Mouse (Mus musculus): ENCODE measurements at regions not wholly inside any gene's neighbourhood (a gene's known extent, or its start where the extent isn't known, plus 50 kb on each side); places are given as distances from the start of the nearest gene placed in this dataset.

DNA sequence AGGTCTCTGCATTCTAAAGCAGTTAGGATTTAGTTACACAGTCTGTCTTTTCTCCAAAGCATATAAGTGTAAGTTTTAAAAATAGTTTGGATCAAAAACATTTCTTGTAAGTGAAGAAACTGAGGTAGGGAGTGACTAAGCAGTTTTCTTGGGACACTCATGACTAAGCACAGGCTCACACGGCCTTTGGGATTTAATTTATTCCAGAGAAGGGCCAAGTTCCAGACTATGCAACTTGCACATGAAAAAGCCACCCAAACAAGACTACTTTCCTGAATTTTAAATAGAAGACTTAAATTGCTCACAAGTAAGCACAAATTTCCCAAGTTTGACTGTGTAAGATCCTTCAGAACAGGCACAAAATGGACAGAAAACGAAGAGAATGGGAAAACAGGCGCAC, 441.8 kb upstream of the Pou3f3 start:
- Histone ChIP-seq H3K9me3 (ENCODE audit: control insufficient read depth, low read length) (no peaks in the 10 kb centered on the region), H3K4me1 (replicated peaks; ENCODE audit: control insufficient read depth, insufficient read depth, low read length) (no peaks in the 10 kb centered on the region), H3K4me3 (ENCODE audit: low read length) (no peak overlapping the region), H3K9ac (ENCODE audit: low read length) (no peak overlapping the region), H3K27ac (ENCODE audit: low read length) (no peak overlapping the region), H3K27me3 (ENCODE audit: control insufficient read depth, insufficient read depth, low read depth, low read length) (no peaks in the 10 kb centered on the region), H3K36me3 (ENCODE audit: control insufficient read depth, insufficient read depth, low read length) (no peaks in the 10 kb centered on the region), H3K4me2 (ENCODE audit: low read depth, low read length) (no peak overlapping the region)
- 84% methylated on average over 3 of the region's 3 CpGs for WGBS
- no peak for ATAC-seq (ENCODE audit: low read depth)

DNA sequence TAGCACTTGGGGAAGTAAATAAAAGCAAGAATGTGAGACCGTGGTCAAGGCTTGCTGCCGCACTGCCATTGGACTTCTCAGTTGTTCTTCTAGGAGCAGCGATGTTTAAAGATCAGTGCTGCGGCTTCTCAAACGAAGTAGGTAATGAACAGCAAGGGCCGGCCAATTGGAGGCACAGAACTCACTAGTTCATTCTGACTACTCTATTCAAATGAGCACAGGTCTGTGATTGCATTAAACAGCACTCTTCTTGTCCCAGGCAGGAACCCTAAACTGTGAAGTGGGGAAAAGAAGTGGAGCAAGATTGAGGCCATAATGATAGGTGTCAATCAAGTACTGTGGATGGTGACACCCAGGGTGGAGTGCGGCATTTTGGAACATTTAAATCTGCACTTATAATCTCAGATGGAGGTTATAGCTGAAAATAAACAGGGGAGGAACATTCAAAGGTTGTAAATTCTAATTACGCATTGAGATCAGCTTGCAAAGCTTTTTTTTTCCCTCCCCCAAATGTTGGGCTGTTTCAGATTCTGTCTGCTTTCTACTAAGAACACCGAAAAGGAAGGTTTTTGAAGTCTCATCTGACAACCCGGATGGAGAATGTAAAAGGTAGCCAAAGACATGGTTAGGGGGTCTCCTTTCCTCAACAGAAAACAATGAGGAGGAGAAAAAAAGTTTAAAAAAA, 438.5 kb upstream of the Pou3f3 start:
- Histone ChIP-seq H3K9ac (ENCODE audit: low read length) (no peak overlapping the region), H3K4me3 (ENCODE audit: low read length) (no peak overlapping the region), H3K27ac (ENCODE audit: low read length) (no peak overlapping the region), H3K27me3 (ENCODE audit: control insufficient read depth, insufficient read depth, low read depth, low read length) (no peaks in the 10 kb centered on the region), H3K4me1 (replicated peaks; ENCODE audit: control insufficient read depth, insufficient read depth, low read length) (peaks cover 2% of the 10 kb centered on the region; the same call in 1 of the 2 replicates), H3K9me3 (ENCODE audit: control insufficient read depth, low read length) (no peaks in the 10 kb centered on the region), H3K36me3 (ENCODE audit: control insufficient read depth, insufficient read depth, low read length) (no peaks in the 10 kb centered on the region), H3K4me2 (ENCODE audit: low read depth, low read length) (no peak overlapping the region)
- ATAC-seq (ENCODE audit: low read depth) = no peak
- WGBS = 78% methylated on average over 10 of the region's 10 CpGs

DNA sequence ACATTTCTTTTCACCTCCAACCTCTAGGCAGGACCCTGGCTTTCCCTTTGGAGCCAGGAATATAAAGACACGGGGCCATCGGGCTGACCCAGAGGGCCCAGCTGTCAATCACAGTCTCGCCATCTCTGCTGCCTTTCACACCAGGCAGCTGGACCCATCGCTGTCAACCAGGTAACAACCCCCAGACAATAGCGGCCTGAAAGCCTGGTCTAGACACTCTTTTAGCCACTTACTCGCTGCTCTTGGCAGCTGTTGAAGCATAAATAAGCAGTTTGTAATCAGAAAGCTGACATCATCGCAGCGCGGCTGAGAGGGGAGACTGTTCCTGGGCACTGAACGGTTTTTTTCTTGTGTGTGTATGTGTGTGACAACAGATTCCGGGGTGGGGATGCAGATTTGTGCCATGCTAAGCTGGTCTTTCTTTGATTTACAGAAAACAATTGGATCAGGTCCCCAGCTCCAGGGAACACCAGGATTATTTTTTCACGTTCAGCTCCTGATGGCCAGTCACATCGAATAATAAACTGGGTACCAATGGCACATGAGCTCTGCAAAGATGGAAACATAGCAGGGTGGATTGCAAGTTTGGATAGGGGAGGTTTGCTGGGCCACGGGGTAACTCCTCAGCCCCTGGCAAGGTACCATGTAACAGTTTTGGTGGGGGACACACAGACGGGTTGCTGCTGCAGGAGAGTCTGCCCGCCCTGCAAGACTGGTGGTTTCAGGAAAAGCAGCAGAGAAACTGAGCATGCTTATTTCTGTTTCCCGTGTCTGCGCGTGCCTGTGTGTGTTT, 437.6 kb upstream of the Pou3f3 start:
- H3K4me3 ChIP-seq (ENCODE audit: low read length) = no peak overlapping the region
- no peak overlapping the region for H3K9ac ChIP-seq (ENCODE audit: low read length)
- H3K9me3 ChIP-seq (ENCODE audit: control insufficient read depth, low read length) = no peaks in the 10 kb centered on the region
- ATAC-seq (ENCODE audit: low read depth) = no peak
- no peak overlapping the region for H3K27ac ChIP-seq (ENCODE audit: low read length)
- H3K4me2 ChIP-seq (ENCODE audit: low read depth, low read length) = no peak overlapping the region
- H3K36me3 ChIP-seq (ENCODE audit: control insufficient read depth, insufficient read depth, low read length) = no peaks in the 10 kb centered on the region
- WGBS = 51% methylated on average over 19 of the region's 19 CpGs
- H3K27me3 ChIP-seq (ENCODE audit: control insufficient read depth, insufficient read depth, low read depth, low read length) = no peaks in the 10 kb centered on the region
- peaks cover 2% of the 10 kb centered on the region; the same call in 1 of the 2 replicates for H3K4me1 ChIP-seq (replicated peaks; ENCODE audit: control insufficient read depth, insufficient read depth, low read length)

DNA sequence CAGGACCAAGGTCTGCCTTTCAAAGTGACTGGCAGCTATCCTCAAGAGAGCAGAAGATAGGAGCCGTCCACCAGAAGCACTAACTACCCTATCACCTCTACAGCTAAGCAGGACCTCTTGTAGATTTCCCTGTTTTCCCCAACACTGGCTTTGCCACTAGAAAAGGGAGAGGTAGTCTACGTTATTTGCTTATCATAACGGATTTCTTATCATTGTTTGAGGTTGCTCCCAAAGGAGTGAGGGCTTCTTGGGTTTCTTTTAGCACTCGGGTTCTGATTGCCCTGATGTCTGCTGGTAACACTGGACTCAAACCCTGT, 437.0 kb upstream of the Pou3f3 start:
- Histone ChIP-seq H3K27me3 (ENCODE audit: control insufficient read depth, insufficient read depth, low read depth, low read length) (no peaks in the 10 kb centered on the region), H3K27ac (ENCODE audit: low read length) (no peak overlapping the region), H3K9ac (ENCODE audit: low read length) (no peak overlapping the region), H3K9me3 (ENCODE audit: control insufficient read depth, low read length) (no peaks in the 10 kb centered on the region), H3K36me3 (ENCODE audit: control insufficient read depth, insufficient read depth, low read length) (no peaks in the 10 kb centered on the region), H3K4me3 (ENCODE audit: low read length) (no peak overlapping the region), H3K4me2 (ENCODE audit: low read depth, low read length) (no peak overlapping the region), H3K4me1 (replicated peaks; ENCODE audit: control insufficient read depth, insufficient read depth, low read length) (peaks cover 2% of the 10 kb centered on the region; the same call in 1 of the 2 replicates)
- 30% methylated on average over 4 of the region's 4 CpGs for WGBS
- ATAC-seq (ENCODE audit: low read depth) = no peak

DNA sequence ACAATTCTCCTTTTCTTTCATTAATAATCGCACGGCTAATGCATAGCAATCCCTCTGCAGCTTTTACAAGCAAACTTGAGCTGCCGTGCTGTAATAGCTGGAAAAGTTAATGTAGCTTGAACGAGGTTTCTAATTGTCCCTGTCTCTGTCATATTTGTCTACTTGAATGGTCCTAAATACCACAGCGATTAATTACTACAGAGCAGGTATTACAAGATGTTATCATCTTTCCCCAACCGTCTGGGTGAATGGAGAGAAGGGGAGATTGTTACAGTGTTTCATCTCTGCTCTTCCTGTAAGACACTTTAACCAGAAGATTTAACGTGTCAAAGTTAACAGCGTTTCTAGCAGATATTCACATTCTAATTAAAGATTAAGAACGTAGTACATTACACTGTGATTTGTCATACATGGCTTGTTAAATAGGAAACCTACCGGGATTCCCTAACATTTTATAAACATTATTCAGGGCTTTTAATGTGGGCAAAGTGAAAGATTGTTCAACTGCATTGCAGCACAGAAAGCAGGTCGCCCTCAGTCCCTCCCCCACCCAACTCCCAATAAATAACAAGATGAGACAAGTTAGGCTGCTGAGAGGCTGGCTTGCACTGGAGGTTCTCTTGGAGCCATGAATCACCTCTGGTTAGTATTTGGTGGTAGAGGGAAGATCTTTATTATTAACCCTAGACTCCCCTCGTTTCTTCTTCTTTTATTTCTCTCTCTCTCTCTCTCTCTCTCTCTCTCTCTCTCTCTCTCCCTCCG, 436.2 kb upstream of the Pou3f3 start:
- Histone ChIP-seq H3K36me3 (ENCODE audit: control insufficient read depth, insufficient read depth, low read length) (no peaks in the 10 kb centered on the region), H3K27ac (ENCODE audit: low read length) (no peak overlapping the region), H3K4me1 (replicated peaks; ENCODE audit: control insufficient read depth, insufficient read depth, low read length) (peaks cover 2% of the 10 kb centered on the region; the same call in 1 of the 2 replicates), H3K27me3 (ENCODE audit: control insufficient read depth, insufficient read depth, low read depth, low read length) (no peaks in the 10 kb centered on the region), H3K4me2 (ENCODE audit: low read depth, low read length) (no peak overlapping the region), H3K9me3 (ENCODE audit: control insufficient read depth, low read length) (no peaks in the 10 kb centered on the region), H3K4me3 (ENCODE audit: low read length) (no peak overlapping the region), H3K9ac (ENCODE audit: low read length) (no peak overlapping the region)
- 43% methylated on average over 13 of the region's 13 CpGs for WGBS
- ATAC-seq (ENCODE audit: low read depth) = no peak

DNA sequence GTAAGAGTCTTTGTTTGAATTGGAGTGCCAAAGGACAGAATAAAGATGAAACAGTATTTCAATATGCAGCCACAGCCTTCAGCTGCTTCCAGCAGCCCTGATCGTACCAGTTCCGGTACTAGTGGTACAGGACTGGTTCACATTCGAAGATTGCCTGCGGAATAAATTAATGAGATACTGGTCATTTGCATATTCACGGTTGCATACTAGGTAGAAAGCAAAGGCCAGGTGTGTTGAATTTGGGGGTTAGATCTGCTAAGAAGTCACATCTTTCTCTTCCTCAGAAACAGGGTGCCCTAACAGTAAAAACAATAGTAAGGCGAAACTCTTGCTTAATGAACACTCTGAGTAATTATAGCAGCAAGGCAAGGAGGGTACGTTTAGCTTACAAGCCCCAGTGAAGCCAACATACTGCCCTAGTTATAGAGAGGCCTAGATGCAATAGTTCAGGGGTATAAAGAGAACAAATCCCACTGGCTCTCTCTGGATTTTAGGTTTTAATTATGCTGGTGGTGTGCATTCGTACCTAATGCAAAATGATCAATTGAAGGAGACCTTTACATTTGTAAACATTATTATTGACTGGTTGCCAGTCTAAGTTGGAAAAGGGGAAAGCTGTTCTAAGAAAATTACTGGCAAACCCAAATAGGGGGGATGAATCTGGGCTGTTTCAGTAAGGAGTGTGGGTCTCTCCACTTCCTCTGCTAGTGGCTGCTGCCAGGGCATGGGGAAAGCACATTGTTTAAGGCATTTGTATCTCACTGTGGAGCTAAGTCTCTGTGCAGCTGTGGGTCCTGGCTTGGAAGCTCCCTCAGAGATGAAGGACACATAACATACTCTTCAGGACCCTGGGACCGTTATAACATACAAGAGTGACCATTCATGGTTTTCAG, 435.3 kb upstream of the Pou3f3 start:
- peaks cover 2% of the 10 kb centered on the region; the same call in 1 of the 2 replicates for H3K4me1 ChIP-seq (replicated peaks; ENCODE audit: control insufficient read depth, insufficient read depth, low read length)
- WGBS = 74% methylated on average over 9 of the region's 9 CpGs
- no peaks in the 10 kb centered on the region for H3K36me3 ChIP-seq (ENCODE audit: control insufficient read depth, insufficient read depth, low read length)
- H3K4me2 ChIP-seq (ENCODE audit: low read depth, low read length) = no peak overlapping the region
- no peak overlapping the region for H3K9ac ChIP-seq (ENCODE audit: low read length)
- H3K9me3 ChIP-seq (ENCODE audit: control insufficient read depth, low read length) = no peaks in the 10 kb centered on the region
- H3K27ac ChIP-seq (ENCODE audit: low read length) = no peak overlapping the region
- H3K27me3 ChIP-seq (ENCODE audit: control insufficient read depth, insufficient read depth, low read depth, low read length) = no peaks in the 10 kb centered on the region
- no peak overlapping the region for H3K4me3 ChIP-seq (ENCODE audit: low read length)
- ATAC-seq (ENCODE audit: low read depth) = no peak

DNA sequence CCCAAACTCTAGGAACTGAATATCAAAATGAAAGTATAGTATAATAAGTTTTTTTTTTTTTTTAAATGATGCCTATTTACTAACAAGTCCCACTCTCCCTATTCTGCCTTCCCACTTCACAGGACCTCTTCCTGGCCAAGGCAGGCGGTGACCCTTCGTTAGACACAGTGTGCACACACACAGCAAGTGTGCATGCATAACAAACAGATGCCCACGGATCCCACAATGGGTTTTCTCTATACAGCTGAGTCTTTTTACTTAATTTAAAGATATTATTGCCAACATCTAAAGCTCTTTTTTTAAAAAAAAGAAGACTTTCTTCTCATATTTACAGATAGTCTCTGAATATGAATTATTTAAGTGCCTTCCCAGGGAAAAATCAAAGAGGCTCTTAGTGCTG, 434.5 kb upstream of the Pou3f3 start:
- H3K4me1 ChIP-seq (replicated peaks; ENCODE audit: control insufficient read depth, insufficient read depth, low read length) = peaks cover 2% of the 10 kb centered on the region; the same call in 1 of the 2 replicates
- no peak overlapping the region for H3K4me3 ChIP-seq (ENCODE audit: low read length)
- H3K36me3 ChIP-seq (ENCODE audit: control insufficient read depth, insufficient read depth, low read length) = no peaks in the 10 kb centered on the region
- WGBS = 76% methylated on average over 3 of the region's 3 CpGs
- H3K27me3 ChIP-seq (ENCODE audit: control insufficient read depth, insufficient read depth, low read depth, low read length) = no peaks in the 10 kb centered on the region
- no peak overlapping the region for H3K27ac ChIP-seq (ENCODE audit: low read length)
- H3K9ac ChIP-seq (ENCODE audit: low read length) = no peak overlapping the region
- ATAC-seq (ENCODE audit: low read depth) = no peak
- H3K4me2 ChIP-seq (ENCODE audit: low read depth, low read length) = no peak overlapping the region
- no peaks in the 10 kb centered on the region for H3K9me3 ChIP-seq (ENCODE audit: control insufficient read depth, low read length)

DNA sequence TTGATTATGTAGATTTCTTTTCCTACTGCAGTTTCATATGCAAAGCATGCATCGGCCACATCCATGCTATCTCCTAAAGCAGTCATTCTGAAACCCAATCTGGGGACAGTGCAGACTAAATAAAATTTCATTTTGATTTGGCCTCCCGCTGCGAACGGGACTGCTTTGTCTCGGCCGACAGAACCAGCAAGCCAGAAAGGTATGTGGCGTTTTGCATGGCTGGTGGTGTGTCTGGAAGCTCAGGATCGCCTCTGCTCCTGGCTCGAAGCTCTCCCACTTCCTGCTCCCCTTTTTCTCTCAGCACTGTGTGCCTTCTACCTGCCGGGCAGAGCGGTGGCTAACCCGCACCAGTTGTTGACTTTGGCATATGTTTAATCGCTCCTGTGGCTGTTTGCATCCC, 433.8 kb upstream of the Pou3f3 start:
- no peak overlapping the region for H3K27ac ChIP-seq (ENCODE audit: low read length)
- no peaks in the 10 kb centered on the region for H3K27me3 ChIP-seq (ENCODE audit: control insufficient read depth, insufficient read depth, low read depth, low read length)
- 13% methylated on average over 13 of the region's 13 CpGs for WGBS
- H3K36me3 ChIP-seq (ENCODE audit: control insufficient read depth, insufficient read depth, low read length) = no peaks in the 10 kb centered on the region
- peaks cover 2% of the 10 kb centered on the region; the same call in 1 of the 2 replicates for H3K4me1 ChIP-seq (replicated peaks; ENCODE audit: control insufficient read depth, insufficient read depth, low read length)
- H3K9ac ChIP-seq (ENCODE audit: low read length) = no peak overlapping the region
- no peak for ATAC-seq (ENCODE audit: low read depth)
- no peaks in the 10 kb centered on the region for H3K9me3 ChIP-seq (ENCODE audit: control insufficient read depth, low read length)
- peak overlapping the region; percentile 23; the same call in 1 of the 2 replicates for H3K4me3 ChIP-seq (ENCODE audit: low read length)
- peak overlapping the region; percentile 46 for H3K4me2 ChIP-seq (ENCODE audit: low read depth, low read length)
